Mouse (Mus musculus): ENCODE results near the gene Ovol1.

Ovol1 gene

DNA sequence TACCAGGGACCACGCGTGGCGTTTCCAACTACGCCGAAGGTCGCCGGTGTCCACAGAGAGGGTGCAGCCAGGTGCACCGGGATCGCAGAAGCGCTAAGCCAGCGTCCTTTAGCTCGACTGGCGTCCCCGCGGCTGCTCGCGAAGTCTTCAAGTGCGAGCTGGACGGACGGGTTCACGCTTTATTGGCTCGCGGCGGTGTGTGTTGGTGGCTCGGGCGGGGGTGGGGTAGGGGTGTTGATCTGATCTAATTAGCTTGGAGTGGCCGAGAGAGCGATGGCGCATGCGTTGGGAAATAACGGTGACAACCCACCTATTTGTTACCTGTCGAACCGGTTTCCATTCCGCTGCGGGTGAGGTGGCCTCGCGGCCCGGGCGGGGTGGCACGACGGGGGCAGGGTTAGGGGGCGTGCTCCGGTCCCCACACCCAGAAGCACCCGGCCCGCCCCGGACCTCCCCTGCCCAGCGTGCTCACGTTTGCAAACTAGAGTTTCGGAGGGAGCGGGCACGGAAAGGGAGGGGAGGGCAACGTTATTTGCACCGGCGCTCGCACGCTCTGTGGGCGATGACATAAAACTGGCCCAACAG, at the start of gene Ovol1:
Gene Ovol1, minus strand, starts transcription at position 190 of the 585 bp plus-strand sequence.
- DNase-seq: no peak

DNA sequence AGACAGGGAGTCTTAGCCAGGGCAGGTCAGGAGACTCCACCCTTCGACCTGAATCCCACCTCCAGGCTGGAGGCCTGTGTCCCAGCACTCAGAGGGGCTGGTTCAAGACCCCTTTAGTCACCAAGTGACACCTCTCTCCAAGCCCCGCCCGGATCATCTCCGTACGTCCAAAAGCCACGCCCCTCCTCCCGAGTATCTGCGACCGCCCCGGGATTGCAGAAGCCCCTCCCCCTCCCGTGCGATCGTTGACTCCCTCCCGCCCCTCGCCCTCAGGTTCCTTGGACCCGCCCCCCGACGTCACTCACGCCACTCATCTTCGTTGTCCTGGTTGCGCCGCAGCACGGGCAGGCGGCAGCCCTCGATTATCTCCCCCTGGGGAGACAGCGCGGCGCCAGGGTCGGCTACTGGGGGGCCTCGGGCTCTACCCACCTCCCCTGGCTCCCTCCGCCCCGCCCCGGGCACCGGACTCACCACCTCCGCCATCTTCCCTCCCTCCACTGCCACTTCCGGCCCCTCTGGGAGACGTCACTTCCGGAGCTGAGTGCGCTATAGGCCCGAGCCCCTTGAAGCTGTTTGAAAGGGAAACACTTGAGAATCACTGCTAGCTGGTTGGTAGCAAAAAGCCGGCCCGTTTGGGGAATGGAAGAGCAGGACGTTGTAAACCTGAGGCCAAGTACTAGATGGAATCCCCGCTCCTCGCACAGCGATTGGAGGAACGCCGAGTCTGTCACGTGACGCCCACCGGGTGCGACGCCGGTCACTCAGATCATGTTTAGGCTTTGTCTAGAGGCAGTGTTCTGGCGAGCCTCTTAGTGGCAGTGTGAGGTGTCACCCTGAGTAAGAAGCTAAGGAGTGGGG, 49.3 kb upstream of the Ovol1 start, which contains the start of gene Kat5:
Gene Kat5, minus strand, starts transcription at position 691 of the 858 bp plus-strand sequence.
- DNase-seq: peak; percentile 92

DNA sequence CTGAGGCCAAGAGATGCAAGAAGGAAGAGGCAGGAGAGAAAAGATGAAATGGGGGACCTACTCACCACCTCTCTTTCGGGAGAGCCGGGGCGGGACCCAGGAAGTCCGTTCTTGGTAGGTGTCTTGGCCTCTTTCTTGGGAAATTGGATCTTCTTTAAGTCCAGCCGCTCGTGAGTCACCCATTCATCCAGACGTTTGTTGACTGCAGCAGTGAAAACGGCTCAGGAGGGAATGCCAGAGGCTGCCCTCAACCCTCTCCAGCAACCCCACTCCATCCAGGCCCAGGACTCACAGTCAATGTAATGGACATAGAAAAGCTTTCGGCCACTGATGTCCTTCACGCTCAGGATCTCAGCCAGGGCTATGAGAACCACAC, 48.7 kb upstream of the Ovol1 start:
- no peak for DNase-seq

DNA sequence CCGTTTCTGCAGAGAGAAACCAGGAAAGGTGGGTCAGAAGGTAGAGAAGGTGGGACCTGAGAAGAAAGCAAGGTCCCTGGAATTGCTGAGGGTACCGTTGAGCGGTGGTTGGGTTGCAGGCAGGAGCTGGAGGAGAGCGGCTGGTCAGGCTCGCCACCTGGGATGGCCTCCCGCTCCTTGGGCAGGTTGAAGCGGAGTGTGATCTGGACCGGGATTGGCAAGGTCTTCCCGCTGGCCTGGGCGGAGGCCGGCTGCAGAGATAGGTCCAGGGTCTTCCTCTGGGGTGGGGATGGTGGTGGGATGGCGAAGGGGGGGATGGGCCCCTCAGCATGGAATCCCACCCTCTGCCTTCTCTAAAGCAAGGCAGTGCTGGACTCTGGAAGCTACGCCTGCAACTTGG, 48.3 kb upstream of the Ovol1 start:
- DNase-seq: no peak

DNA sequence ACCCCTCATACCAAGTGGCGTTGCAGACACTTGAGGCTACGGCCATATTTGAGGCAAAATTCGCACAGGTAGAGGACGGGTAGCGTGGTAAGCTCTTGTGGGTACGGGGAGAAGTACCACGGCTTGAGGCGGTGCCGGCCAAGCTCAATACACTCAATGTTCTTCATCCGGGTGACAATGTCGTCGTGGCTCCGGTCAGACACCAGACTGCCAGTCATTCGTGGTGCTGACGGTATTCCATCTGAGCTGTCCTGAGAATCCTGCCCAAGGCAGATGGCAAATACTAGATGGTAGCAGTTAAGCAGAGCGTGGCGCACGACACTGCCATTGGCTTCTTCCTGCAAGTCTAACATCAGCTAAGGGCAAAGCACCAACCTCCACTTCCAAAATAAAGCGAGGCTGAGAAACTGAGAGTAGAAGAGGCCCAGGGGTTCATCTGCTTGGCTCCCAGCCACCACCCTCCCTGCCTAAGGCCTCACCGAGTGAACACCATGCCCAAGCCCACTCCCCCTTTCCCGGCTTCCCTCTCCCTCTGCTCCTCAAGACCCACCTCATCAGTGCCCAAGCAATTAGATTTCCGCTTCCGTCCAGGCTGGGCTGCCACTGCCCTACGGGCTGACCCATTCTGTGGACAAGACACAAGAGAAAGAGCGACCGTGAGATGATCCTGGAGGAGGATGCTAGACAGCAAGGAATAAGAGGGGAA, 47.4 kb upstream of the Ovol1 start:
- no peak for DNase-seq

DNA sequence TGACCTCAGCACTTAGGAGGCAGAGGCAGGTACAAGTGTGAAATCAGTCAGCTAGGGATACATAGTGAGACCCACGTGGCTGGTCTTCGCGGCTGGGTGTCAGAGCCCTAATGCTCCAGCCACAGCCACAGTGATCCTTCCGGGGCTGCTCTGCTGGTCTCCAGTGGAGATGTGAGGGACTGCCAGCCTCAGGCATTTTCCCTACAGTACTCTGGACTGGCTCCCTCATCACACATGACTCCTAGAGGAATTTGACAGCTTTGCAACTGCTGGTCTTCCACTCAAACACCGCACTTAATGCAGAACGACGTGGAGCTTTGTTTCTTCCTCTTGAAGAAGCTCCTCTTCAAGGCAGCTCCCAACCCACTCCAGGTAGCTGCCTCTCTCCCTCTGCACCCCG, 45.8 kb upstream of the Ovol1 start:
- DNase-seq: no peak

DNA sequence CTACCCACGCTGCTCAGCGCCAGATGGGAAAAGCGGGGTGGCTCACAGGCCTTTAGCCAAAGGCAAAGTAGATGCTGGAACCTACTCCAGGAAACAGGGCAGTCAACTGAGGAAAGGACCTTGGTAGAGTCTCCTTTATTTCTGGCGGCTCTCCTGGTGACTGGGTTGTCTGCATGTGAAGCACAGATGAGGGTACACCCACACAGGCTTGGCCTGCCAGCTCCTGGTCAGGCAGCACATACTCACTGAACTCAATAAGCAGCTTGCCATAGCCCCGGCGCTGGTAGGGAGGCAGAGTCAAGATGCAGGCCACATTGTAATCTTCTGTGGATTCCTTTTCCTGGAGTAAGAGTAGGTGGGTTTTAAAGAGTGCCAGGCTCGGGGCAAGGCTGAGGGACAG, 44.7 kb upstream of the Ovol1 start:
- DNase-seq: no peak

DNA sequence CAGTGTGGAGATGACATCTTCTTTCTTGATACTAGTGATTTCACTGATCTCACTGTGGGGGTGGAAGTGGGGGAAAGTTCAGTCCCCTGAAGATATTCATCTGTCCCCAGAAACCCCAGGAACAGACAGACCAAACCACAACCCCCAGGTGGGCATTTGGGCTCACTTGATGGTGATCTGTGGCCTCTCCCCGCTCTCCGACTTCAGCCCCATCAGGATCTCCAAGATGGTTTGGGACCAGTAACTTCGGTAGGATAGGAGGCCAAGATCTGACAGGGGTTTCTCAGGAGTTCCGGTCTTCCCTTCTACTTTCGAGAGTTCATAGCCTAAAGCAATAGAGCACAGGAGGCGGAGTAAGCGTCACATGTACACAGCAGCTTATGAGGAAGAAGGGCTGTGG, 43.2 kb upstream of the Ovol1 start:
- no peak for DNase-seq

DNA sequence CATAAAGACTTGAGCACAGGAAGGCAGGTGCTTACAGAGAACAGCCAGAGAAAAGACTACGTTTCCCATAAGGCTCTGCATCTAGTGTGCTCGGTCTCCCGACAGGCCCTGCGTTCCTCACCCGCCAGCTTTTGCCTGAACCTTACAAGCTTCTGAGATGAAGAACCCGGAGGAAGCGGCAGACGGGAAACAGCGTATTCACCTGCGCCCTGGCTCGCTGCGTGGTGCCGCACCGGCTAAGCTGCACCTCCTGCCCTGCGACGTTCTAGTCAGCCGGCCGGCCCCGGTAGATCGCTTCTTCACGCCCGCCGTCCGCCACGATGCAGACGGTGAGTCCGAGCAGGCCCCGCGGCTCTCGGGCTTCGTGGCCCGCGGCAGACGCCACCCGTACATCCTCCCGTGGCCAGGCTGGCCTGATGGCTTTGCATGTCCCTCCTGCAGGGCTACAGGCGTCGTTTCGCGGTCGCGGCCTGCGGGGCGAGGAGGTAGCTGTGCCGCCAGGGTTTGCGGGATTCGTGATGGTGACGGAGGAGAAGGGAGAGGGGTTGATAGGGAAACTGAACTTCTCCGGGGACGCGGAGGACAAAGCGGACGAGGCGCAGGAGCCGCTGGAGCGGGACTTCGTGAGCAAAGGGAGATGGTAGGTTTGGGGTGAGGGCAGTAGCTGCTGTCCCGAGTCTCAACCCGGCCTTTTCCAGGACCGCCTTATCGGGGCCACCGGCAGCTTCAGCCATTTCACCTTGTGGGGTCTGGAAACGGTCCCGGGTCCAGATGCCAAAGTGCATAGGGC, 41.5 kb upstream of the Ovol1 start, which contains the start of gene Rnaseh2c:
Gene Rnaseh2c, plus strand, starts transcription at position 122 of the 790 bp plus-strand sequence.
- DNase-seq: peak; percentile 85

DNA sequence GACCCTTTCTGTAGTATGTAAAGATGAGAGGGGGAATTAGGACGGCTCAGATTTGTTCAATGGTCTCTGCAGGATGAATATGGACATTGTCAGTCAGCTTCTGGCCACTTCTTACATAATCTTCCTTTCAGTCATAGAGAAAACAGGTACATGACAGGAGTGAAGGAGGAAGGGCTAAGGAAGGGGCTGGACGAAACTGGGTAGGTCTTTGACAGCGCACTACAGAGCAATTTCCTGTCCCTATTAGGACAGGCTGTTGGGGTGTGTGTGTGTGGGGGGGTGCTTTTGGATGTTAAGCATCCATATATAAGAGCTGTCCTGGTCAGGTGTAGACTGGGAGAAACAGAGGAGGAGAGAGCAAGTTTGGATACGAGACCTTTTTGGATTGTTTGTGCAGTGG, 38.8 kb upstream of the Ovol1 start:
- no peak for DNase-seq

DNA sequence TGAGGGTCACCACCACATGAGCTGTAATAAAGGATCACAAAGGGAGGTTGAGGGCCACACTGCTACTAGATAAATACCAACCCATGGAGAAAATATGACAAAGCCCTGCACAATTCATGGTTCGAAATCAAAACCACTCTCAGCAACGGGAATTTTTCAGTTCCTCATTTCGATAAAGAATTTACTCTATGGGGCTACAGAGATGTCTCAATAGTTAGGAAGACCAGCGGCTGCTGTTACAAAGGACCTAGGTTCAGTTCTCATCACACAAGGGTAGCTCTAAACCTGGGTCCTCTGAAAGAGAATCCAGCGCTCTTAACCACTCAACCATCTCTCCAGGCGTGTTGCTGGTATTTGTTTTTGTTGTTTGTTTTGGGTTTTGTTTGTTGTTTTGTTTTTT, 31.4 kb upstream of the Ovol1 start:
- no peak for DNase-seq

DNA sequence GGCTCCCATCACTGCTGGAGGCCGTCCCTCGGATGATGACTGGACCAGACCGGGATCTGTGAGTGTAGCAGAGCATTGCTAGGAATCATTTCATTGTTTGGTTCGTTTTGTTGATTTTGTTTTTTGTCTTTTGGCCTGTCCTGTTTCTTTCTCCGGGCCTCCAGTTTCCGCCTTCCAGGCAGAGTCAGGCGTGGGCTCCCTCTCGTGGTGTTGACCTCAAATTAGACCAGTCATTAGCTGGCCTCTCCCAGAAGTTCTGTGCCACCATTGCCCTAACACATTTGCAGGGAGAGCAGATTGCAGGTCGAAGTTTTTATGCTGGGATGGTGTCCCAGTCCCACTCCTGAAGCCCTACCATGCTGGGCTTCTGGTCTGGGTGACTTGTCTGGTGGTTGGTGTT, 28.7 kb upstream of the Ovol1 start:
- DNase-seq: no peak

DNA sequence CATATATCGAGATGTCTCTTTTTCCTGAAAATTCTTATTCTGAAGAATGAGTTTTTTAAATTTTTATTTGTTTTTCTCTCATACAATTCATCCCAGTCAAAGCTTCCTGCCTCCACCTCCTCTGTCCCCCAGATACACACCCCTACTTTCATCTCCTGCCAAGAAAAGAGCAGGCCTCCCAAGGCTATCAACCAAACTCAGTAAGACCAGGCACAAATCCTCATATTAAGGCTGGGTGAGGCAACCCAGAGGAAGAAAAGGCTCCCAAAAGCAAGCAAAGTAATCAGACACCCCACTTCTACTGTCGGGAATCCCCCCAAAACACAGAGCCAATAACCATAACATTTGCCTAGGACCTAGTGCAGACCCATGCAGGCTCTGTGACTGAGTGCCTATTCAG, 21.5 kb upstream of the Ovol1 start:
- DNase-seq: no peak

DNA sequence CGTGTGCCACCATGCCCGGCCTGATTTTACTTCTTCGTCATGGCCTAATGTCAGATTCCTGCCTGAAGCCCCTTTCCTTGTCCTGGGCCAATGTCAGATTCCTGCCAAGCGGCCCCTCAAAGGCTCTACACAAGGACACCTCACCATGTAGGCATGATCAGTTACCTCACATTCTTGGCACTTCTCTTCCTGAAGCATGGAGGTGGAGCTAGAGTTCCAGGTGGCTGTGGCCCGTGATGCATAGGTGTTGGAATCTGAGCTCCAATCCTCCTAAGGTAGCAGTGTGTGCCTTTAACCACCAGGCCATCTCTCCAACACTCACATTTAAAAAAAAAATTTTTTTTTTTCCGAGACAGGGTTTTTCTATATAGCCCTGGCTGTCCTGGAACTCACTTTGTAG, 20.3 kb upstream of the Ovol1 start:
- DNase-seq: no peak

DNA sequence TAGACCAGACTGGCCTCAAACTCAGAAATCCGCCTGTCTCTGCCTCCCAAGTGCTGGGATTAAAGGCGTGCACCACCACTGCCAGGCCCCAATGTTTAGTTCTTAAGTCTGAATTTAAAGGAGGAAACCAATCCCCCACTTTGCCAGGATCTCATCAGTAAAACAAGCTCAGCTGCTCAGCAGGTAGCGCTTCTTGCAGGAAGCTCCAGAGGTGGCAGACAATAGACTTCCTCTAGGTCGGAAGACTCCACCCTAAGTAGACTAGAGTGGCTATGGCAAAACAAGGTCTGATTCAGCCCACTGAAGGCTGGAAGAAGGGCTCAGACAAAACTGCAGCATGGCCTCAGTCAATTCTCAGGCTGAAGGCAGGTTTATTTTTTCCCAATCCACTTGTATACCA, 19.5 kb upstream of the Ovol1 start:
- no peak for DNase-seq

DNA sequence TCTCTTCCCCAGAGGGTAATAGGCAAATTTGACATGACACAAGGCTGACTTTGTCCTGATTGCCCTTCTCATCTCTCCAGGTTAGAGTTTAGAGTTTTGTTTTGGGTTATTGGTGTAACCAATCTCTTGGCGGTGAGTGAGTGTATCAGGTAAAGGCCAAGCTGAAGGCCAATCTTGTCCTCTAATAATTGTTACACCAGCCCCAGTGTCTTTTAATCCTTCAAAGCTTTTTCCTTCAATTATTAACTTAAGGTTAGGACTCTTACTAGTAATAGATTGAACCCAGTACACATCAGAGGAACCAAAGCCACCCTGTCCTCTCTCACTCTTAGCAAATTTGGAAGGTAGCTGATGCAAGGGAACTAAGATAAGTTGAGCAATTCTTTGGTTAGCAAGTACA, 14.9 kb upstream of the Ovol1 start:
- DNase-seq: no peak

DNA sequence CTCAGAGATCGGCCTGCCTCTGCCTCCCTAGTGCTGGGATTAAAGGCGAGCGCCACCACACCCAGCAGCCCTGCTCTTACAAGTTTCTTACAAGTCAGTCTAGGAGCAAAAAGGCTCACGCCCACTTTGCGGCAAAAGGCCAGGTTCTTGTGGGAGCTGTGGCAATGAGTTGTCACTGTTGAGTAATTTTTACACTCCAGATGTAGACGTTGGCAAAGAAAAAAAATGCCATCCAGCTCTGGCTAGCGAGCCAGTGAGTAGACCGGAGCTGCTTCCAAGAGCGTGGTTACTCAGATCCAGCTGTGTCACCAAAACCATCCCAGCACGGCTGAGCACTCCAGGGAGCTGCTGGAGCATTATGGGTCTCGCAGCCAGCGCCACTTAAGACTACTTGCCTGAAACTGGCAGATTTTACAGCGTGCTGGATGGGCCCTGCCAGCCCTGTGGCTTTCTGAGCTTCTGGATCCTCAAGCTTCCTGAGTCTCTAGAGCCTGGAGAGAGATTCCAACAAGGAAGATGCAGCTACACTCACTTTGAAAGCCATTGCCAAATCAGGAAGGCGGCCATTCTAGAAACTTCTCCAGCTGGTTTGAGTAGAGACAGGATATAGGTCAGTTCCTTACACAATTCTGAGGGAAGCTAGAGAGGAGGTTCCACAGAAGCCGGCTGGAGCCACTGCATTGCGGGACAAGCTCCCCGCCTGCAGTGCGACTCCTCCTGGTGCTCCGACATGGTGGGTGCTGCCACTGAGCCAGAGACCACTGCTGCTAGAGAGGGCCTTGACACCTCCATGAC, 12.1 kb upstream of the Ovol1 start:
- DNase-seq: peak; percentile 19

DNA sequence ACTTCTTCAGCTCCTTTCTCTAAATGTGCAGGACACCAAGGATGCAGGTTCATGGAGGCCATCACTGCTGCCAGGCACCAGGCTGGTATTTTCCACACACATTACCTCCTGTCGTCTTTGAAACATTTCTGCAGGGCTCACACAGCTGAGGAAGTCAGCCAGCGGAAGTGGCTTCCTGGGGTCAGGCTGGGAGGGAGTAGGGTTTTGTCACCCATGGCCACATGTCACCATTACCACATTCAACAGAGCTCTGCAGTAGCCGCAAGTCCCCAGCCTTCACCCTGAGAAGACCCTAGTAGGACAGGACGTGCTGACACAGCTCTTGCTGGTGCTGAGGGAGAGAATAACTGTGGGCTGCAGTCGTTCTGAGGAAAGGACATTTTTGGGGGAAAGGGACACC, 11.4 kb upstream of the Ovol1 start:
- DNase-seq: peak; percentile 35

DNA sequence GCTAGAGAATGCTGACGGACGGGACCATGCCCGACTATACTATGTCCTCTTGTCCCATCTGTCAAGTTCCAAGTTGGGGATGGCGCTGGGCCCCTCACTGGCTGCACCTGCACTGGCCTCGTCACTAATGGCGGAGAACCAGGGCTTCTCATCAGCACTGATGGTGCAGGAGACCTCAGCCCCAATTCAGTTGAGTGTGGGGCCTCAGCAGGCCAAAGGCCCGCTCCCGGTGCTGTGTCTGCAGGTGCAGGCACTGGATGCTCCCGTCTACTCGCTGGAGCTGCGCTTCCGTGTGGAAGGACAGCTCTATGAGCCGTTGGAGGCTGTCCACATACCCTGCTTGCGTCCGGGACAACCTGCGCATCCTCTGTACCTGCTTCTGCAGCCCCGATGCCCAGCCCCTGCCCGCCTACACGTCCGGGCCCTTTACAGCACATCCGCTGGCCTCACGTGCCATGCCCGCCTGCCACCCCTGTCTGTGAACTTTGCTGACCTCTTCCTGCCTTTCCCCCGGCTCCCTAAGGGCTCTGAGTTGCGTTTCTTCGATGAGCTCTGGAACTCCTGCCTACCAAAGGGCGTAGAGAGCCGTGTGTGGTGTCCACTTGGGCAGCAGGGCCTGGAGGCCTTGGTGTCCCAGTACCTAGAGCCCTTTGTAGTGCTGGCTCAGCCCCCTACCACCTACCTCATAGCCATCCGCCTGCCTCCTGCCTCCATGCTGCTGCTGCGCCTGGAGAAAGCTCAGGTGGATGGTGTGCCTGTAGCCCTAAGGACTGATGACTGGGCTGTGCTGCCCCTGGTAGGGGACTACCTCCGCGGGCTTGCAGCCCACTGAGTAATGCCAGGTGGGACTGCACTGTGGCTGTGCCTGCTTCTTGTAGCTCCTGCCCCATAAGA, 10.2 kb upstream of the Ovol1 start:
- no peak for DNase-seq

DNA sequence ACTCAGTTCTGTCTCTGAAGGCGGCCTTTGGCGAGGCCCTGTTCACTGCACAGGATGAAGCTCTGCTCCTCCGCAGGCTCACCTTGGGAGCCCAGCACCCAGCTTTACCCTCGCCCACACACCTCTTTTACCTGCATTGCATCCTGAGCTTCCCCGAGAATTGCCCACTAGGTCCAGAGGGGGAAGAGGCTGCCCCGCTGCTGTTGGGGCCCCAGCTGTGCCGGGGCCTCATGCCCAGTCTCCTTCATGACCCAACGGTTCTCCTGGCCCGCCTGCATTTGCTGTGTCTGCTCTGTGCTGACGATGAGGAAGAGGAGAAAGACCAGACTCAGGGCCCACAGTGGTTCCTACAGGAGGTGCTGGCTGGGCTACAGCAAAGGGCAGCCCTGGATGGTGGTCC, 9.1 kb upstream of the Ovol1 start:
- DNase-seq: no peak

Measured in liver (tissue).